Mouse (Mus musculus): Measurements from ENCODE around the gene Pex5.
"Not testable (repeated sequence)": the region's sequence is repeated elsewhere in the genome, so short reads cannot be mapped to it uniquely, and the experiment has no call there.

Gene Pex5

DNA sequence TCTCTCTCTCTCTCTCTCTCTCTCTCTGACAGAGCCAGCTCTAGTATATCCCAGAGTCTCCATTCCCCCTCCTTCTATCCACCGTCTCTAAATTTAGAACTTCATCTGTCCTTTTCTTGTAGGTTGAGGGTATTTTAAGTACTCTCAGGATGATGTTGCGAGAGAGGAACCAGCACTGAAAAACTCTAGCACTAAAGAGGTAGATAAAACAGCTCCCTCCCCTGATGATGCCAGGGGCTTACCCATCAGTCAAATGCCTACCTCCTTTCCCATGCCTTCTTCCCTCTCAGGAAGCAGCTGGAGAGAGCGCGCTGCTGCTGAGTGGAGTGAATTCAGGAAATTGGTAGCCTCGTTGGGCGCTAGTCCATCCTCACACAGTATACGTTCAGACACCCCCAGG lies 12.4 kb upstream of the Pex5 start:
- no peak for DNase-seq (ENCODE audit: extremely low read depth, low read depth)

DNA sequence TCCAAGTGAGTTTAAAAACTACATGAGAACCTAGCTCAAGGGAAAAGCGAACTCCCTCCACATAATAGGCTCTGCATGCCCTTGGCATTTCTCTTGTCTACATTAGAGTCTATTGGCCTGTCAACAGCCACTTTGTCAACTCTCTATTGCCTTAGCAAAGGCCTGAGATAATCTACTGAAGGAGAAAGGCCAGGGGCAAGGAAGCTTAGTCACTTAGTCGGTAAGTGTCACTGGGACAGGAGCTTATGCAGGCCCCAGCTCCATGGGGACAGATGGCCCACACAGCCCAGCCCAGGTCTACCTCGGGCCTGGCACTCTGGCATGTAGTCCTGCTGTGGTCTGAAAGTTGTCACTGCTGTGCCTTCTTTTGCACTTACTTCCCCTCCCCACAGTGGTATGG lies 11.7 kb upstream of the Pex5 start:
- DNase-seq (ENCODE audit: extremely low read depth, low read depth) = no peak

DNA sequence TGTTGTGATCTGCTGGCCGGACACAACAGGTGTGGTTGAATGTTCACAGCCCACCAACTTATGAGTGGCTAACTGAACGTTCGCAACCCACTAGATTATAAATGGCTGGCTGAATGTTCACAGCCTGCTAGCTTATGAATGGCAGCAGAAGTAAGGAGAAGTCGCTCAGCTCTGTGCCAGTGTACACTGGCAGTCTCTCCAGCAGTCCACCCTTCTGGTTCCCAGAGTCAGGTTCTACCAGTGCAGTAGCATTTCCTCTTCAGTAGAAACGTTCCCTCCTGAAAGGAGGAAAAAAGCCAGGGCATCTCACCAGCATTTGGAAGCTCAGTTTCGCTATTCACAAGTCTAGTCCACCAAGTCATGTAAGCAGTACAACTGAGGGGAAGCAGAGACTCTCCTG lies 10.7 kb upstream of the Pex5 start:
- DNase-seq (ENCODE audit: extremely low read depth, low read depth) = no peak

DNA sequence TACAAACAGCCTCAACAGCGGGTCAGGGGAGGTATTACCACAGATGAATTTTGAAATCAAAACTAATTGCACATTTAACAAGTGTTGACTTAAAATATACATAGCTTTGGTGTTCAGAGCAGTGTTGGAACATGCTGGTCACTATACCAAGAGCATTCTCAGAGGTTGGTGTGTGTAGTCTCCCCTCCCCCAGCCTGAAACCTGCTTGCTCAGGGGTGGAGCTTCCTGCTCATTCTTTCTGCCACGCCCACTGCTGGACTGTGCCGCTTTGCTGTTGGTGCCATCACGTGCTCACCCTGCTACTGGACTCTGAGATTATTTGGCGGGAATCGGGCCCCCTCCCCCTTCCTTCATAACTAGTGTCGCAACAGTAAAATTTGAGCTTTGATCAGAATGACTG lies 10.2 kb upstream of the Pex5 start:
- not testable (repeated sequence) for DNase-seq (ENCODE audit: extremely low read depth, low read depth)

DNA sequence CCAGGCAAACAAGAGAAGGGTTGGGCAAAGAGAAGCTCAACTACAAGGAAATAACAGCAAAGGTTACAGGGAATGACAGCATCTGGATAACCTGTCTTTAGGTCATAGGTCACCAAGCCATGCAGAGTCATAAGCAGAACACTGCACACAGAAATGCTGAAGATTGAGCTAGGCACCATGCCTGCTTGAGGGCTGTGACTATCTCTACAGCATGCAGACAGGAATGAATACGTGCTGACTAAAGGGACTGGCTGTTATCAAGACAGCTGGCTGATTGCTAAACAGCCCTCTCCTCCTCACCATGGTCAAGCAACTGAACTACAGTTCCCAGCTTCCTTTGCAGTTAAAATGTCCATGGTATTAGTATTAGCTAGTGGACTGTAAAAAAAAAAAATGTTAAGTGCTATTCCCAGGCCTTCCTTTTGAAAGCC lies 9.2 kb upstream of the Pex5 start:
- DNase-seq (ENCODE audit: extremely low read depth, low read depth) = peak; percentile 26

DNA sequence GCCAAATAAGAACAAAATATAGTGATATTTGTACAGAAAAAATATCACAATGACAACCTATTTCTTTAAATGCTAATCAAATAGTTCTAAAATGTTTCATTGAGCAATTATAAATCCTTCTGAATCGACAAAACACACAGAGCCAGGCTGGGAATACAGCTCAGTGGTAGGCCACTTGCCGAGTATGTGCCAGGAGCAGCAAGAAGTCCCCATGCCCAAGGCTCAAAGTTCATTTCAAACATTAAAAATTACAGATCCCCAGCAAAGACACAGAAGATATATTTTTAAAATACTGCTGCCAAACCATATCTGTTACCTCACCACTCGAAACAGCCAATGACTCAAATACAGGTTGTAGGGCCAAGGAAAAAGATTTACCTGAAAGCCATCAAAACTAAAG lies 3.8 kb upstream of the Pex5 start:
- no peak for DNase-seq (ENCODE audit: extremely low read depth, low read depth)

DNA sequence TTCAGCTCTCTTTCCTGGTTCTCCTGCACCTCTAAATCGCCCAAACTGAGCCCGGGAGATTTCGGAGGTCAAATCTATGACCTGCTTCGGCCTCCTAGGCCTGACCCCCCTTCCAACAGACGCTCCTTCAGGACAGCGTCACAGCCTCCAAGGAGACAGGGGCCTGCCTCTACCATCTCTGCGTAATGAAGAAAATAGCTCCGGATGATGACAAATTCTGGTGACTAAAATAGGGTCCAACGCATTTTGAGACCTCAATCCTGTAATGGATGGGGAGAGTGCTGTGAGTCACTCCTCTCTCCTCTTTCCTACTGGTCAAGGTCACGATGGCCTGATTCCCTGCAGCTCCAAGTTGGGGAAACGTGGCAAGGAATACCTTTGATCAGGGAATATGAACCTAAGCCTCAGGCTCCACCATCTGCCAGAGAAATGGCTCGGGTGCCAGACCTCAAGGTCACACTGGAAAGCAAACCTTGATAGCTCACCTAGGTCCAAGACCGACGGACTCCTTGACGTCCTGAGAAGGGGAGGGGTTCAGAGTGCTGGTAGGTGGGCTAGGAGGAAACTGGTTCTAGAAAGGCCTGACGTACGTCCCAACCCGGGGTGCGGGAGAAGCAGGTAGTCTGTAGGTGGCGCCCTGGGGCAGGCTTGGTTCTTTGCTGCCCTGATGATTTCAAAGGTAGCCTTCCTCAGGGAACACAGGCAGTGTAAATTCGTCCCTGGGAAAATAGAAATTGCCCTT lies 651 bp upstream of the Pex5 start:
- DNase-seq (ENCODE audit: extremely low read depth, low read depth) = peak; percentile 57

DNA sequence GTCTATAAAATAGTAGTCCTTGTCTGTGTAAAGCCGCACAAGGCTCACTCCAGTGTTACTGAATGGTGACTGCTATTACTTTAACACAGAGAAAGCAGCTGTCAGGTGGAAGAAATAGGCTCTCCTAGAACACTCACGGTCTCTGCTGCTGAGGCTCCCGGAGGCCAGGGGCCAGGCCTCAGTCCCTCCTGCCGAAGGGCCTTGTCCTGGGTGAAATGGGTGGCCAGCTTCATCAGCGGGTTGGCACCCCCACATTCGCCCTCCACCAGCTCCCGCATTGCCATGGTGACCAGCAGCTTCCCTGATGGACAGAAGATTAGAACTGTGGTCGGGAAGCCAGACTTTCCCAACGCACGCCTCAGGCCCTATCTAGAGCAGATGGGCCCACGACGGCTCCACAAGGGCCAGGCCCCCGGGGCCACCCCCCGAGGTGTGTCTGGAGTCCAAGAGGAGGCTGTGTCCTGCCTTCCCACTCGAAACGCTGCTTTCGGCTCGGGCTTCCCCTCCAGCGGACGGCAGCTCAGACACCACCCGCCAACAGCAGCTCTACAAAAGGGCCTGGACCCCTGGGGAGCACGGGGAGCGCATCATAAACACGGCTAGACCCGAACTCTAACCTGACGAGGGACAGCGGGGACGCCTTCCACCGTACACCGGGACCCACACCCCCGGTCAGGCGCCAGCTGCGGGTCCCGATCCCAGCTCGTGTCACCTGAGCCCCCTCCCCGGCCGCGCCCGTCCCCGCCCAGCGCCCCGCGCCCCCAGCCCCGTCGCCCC lies 529 bp downstream of the Pex5 start:
- DNase-seq (ENCODE audit: extremely low read depth, low read depth) = peak; percentile 63

DNA sequence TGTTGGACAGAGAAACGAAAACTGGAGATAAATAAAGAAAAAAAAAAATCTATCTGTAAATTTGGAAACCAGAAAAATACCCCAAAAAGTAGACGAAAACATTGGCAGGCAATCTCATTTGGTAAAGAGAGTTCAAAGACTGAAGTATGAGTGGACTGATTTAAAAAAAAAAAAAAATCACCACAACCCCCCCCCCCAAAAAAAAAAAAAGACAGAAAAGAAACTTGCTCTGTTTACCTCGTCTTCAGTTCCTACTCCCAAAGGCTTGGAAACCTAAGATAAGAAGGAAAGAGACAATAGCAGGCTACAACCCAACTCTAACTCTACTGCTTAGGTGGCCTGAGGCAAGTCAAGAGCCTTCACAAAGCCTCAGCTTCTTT lies 1.1 kb downstream of the Pex5 start:
- DNase-seq (ENCODE audit: extremely low read depth, low read depth) = no peak

DNA sequence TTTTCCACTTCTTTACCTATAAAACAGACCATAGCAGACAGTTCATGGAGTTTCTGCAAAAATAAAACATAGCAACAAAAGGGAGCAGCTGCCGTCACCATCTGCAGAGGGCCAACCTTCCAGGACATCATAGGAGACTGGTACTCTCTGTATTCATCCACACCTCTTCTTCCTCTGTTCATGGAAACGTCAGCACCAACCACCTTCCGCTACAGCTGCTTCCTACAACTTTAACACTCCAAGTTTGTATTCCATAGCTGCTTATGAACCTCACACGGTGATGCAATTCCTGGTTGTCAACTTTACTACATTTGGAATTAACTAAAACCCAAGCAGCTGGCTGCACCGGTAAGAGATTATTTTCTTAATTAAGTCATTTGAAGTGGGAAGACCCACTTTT lies 6.5 kb downstream of the Pex5 start:
- DNase-seq (ENCODE audit: extremely low read depth, low read depth) = no peak

DNA sequence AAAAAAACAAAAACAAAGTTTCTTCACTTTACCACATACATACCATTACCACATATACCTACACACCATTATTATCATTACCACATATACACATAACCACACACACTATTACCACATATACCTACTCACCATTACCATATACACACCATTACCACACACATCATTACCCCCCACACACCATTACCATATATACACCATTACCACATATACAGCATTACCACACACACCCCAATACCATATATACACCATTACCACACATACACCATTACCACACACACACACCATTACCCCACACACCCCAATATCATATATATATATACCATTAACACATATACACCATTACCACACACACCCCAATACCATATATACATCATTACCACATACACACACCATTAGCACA lies 7.7 kb downstream of the Pex5 start:
- DNase-seq (ENCODE audit: extremely low read depth, low read depth) = no peak

DNA sequence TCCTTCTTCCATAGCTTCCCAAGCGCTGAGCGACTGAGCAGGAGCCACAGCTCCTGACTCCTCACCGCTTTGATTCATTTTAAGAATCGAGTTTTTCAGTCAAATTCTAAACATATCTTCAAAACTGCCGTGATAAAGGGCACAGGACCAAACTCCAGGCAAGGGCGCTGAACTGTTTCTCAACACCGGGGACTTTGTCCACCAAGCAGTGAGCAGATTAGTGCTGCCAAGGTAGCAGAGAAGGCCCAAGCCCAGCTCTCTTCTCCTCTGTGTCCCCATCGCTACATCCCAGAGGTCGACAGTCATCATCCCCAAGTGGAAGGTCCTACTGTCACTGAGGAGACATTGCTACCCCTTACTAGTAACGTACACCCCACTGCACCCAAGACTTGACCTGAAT lies 8.5 kb downstream of the Pex5 start:
- DNase-seq (ENCODE audit: extremely low read depth, low read depth) = no peak

DNA sequence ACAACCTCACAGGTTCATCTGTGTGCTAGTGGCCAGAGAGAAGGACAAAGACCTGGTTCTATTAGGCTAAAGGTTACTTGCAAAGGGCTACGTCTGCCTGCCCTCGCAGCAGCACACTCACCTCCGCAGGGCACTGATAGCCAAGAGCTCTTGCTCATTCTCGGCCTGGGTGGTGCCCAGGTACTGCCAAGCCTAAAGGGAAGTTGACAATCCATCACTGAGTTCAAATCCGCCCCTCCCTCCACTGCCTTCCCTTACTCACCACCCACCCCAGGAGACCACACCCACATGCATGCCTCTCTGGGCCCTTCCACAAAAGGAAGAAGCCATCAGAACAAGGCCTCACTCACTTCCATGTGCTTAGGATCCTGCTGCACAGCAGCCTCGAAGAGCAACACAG lies 15.1 kb downstream of the Pex5 start:
- DNase-seq (ENCODE audit: extremely low read depth, low read depth) = no peak

DNA sequence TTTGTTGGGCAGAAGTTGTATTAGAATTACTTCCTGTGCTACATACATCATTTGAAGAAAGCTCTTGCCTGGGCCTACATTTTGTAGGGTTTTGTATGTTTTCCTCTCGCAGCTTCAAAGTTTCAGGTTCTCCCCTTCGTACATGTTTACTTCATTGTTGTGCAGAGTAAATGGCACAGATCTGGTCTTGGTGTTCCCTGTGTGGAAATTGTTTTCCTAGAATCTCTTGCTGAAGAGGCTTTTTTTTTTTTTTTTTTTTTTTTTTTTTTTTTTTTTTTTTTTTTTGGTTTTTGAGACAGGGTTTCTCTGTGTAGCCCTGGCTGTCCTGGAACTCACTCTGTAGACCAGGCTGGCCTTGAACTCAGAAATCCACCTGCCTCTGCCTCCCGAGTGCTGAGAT lies 19.9 kb downstream of the Pex5 start:
- not testable (repeated sequence) for DNase-seq (ENCODE audit: extremely low read depth, low read depth)

DNA sequence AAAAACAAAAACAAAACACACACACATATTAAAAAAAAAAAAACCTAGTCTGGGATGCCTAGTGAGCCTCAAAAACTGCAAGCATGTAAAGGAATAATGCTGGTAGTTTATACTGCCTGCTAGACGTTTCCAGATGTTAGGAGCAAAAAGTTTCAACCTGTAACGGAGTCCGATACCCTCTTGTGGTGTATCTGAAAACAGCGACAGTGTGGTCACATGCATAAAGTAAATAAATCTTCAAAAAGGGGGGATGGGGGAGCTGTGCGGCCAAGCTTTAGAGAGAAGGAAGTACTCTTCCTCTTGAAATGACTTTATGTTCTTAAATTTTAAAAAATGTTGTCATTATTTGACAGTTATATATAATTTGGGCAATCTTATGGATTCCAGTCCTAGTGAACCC lies 34.7 kb downstream of the Pex5 start:
- DNase-seq (ENCODE audit: extremely low read depth, low read depth) = peak; percentile 21

DNA sequence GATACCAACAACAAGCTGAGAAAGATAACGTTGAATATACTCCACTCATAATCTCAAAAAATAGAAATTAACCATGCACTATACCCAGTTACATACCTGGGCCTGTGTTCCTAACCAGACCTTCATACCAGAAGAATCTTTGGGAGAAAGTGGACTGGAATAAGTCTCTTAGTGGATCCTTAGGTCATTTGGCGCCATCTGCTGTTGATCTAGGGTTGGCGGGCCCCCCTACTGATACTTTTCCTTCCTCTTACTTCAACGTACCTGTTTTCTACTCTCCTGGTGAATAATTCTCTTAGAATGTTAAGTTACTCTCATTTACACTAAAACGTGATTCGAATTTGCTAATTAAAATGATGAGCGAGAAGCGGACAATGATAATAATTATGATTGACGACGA lies 35.5 kb downstream of the Pex5 start:
- DNase-seq (ENCODE audit: extremely low read depth, low read depth) = peak; percentile 47

DNA sequence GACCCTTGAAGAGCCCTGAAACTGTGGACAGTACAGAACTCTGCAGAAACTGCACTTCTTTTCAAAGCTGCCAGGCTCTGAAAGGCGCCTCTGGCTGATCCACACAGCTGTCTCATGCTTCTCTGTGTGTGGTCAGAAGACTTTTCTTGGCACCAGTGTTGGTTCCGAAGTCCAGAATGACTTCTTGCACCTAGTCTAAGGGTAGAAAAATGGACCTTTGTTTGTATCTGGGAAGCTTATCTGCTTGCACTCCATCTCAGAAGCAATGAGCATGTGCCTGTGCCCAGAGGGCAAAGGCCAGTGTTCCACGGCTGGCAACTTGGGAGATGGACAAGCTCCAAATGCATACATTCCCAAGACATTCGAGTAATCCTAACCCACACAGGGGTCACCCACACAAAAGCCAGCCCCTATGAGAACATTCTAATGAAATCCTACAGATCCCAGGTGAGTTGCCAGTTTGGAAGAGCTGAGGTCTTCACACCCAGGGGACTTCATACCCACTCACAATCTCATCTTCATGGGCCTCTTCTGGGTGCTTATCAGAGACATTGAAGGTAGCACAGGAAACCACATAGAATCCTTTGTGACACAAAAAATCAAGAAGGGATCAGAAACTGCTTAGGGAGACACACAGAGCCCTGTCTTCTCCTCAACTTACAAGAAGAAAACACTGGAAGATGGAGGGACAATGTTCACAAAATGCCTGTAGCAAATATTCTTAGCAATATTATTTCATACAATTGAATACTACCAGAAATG lies 37.2 kb downstream of the Pex5 start:
- no peak for DNase-seq (ENCODE audit: extremely low read depth, low read depth)

DNA sequence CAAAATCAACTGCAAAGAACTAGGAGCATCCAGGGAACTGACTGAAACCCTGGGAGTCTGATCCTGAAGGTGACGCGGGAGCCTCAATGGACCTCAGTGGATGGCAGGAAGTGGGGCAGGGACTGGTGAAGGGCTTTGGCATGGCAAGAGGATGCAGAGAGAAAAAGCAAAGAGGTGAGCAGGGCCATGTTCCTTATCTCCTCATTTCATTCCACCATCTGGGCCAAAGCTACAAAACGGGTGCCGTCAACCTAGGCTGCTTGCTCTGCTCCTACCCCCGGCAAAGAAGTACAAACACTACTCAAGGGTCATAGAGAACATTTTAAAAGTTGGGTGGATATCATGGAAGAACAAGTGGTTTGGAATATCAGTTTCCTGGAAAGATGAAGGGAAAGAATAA lies 38.6 kb downstream of the Pex5 start:
- peak; percentile 63 for DNase-seq (ENCODE audit: extremely low read depth, low read depth)

DNA sequence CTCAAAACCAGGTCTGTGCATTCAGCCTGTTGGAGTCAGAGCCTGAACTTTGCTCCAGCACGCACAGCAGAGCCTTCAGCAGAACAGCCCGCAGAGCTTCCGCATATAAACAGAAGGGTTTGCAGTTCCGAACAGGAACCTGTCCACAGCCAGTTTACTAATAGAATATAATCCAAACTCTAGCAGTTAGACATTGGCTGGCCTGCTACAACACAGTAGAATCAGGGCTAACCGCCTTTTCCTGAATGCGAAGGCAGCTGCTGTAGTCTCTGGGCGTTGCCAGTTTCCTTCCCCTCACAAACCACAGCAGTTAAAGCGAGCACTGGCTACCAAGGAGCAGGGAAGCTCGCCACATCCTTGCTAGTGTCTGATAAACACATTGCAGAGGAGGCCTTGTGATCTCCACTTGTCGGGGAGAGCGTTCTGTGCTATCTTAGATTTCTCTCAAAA lies 39.4 kb downstream of the Pex5 start:
- DNase-seq (ENCODE audit: extremely low read depth, low read depth) = peak; percentile 99

DNA sequence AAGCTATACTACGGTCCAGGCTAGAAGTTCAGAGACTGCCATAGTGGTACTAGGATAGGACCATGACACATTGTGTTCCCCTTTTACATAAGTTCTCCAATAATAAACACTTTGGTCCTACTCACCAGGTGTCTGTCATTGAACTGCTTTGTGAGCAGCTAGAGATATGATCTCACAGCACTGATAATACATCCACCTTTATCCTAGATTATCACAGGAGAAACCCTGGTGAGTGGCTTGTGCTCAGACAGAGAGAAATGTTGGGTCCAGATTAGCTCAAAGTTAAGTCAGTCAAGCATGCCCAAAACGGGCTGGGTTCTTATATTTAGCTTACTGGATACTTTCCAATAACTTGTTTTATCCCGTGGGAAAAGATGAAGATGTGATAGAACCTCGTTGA lies 40.2 kb downstream of the Pex5 start:
- peak; percentile 36 for DNase-seq (ENCODE audit: extremely low read depth, low read depth)

DNA sequence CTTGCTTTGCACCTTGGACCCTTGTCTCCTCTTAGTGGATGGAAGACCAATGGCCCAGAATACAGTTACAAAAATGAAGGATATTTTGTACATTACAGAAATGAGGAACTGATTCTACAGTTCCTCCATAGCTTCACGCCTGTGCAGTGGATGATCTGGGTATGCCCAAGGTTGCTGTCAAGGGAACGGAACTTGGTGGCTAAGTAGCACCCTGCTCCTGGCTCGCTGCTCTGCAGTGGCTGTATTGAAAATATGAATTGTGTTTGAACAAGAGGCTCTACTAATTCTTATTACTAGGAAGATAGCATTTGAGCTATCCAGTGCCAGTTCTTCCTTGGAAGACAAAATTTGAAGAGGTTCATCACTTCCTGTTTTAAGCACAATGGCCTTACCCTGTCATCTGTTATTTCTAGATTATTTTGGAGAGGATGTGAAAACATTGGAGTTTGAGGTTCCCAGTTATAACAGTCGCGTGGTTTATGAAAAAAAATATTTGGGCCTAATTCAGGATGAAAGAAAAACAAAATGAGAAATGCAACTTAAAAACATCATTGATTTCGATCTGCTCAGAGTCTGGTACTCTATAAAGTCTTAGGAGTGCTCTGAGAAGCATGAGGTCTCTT lies 41.2 kb downstream of the Pex5 start:
- DNase-seq (ENCODE audit: extremely low read depth, low read depth) = peak; percentile 77

DNA sequence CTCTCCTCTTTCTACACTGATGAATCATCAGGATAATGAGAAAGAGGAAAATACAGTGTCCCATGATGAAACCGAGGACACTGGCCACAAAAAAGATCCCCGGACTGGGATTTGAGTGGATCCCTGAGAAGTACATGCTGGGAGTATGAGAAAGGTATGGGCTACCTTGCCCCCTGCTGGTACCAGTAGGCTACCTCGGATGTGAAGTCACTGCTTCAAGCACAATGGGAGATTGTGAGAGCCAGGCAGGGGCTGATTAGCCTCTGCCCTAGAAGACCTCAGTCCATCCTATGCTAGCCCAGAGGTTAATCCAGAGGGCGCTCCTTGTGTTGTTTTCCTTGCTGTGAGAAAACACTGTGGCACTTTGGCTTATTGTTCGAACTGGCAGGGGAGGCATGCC lies 50.5 kb downstream of the Pex5 start:
- no peak for DNase-seq (ENCODE audit: extremely low read depth, low read depth)
